Mouse (Mus musculus) embryo, embryonic 9.5 days (tissue): ENCODE measurements around the gene Ttbk2.

Source experiments
- DNase-seq: peaks from one replicate; pipeline ENCODE4 v3.0.0-alpha.2; 2017; ENCODE audit errors: extremely low spot score

The Ttbk2 gene

DNA sequence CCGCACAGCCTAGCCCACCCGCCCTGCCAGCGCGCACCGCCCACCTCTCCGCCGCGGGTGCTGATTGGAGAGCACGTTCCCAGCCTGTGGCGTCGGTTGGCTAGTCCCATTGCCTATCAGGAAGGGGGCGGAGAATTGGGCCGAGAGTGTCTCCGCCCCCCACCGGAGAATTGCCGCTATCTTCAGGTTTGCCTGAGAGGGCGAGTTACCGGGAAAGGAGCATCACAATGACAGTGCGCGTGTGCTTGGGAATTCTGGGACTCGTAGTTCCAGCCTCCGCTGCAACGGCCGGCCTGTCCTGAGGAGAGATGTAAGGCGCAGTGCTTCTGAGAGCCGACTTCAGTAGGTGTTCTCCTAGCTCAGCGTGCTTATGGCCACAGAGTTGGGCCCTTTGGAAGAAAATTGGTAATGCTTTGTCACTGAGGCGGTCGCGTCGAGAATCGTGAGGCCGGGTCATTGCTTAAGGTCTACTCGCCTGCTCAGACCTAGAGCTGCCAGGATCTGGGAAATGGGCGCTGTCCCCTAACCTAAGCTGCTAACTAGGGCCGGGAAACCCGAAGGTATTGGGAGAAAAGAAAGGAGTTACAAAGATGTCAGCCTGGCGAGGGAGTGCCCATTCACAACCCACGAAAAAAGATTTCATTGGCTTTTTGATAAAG lies at the start of gene Ttbk2:
Ttbk2 (minus strand) TSS at position 181 of the 659 bp plus-strand sequence.
- peak; percentile 99 for DNase-seq

DNA sequence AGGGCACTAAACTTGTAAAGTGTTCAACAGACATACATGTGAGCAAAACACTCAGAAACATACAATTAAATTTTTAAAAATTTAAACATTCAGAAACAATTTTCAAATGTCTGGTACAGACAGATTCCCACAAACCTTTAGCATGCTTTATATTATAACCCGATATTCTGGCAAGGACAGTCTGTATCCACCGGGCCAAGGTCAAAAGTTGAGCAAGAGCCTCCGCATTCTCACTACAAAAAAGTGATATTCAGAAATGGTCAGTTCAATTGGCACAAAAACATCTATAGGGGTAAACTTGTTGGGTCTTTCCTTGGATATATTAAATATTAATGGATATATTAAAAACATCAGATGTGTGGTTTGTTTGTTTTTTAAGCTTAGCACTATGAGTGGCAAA lies 46.0 kb upstream of the Ttbk2 start:
- no peak for DNase-seq

DNA sequence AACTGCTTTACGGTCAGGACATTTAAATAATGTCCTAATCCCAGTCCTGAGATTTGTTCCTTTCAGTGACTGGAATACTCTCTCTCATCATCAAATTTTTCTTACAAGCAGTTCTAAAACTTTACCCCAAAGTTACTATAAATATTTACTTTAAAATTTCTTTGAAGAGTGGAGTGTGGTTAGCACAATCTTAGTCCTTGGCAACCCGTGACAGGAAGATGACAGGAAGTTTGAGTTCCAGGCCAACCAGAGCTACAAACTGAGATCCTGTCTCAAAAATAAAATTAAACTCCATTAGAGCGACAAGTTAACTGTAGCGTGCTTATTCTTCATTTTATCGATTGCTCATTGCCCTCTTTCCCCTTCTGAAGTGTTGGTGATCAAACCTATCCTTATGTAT lies 37.2 kb upstream of the Ttbk2 start:
- no peak for DNase-seq

DNA sequence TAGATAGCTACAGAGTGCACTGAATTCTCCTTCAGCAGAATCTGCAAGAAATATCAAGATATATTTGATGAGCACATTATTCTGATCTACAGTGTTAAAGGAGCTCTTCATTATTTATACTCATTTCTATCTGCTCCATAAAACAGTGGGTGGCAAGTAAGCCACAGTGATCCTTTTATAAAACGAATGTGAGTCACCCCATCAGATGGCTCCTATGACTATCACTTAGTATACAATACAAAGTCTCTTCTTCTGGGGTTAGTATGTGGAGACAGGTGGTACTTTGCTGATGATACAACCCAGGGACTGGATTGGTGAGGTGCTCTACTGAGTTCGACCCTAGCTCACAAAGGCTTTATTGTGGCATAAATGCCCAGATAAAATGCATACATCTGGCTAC lies 22.8 kb upstream of the Ttbk2 start:
- no peak for DNase-seq

GRCm38 (mm10) chr2:120871447-120872336 lies 21.3 kb upstream of the Ttbk2 start:
- DNase-seq: no peak

- no peak for DNase-seq
Measured at GRCm38 (mm10) chr2:120867336-120867735, 16.9 kb upstream of the Ttbk2 start.

GRCm38 (mm10) chr2:120866561-120866960 lies 16.2 kb upstream of the Ttbk2 start:
- DNase-seq: peak; percentile 17

DNA sequence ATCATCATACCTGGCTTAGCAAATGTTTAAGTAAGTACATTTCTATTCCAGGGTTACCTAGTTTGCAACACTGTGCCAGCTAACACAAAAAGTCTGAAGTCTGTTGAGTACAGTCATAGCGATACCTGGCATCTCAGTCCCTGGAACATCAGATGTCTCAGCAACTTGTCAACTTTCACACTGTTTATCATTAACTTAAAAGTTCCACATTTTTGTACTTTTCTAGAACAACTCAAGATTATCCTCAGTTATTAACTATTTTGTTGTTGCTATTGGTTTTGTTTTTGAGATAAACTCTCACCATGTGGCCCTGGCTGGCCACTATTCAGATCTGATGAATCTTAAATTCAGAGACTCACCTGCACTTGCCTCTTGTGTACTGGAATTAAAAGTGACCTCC lies 13.0 kb upstream of the Ttbk2 start:
- DNase-seq: no peak

- DNase-seq: no peak
Measured at GRCm38 (mm10) chr2:120860699-120861098, 10.3 kb upstream of the Ttbk2 start.

DNA sequence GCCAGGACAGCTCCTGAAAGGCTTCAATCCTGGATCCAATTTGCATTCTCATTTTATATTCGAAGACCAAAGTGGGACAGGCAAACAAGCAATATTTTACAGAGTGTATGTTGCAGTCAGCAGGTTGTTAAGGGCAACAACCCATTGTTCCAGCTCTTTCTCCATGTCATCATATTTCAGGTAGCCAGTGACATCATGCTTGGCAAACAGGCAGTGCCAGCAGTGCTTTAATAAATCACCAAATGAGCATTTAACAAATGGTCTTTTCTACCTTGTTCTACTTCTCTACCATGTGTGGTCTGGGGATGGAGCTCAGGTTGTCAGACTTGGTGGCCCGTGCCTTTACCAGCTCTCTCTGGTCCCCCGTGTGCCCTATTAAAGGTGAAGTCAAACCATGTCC lies 7.7 kb upstream of the Ttbk2 start:
- DNase-seq: no peak

DNA sequence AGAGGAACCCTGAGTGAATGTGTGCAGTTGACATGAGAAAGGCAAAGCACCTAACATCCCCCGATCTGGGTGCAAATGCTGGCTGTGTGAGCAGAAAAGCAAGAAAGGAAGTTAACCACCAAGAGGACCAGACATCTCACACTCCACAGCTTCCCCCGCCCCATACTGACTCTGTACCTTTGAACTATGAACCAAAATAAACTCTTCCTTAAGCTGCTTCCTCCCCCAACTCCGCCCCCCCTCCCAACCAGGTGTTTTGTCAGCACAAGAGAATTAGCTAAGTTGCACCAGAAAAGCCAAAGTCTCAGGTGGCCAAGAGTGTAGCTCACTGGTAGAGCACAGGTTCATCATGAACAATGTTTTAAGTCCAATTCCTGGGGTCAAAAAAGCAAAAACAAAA lies 2.7 kb upstream of the Ttbk2 start:
- DNase-seq: no peak

DNA sequence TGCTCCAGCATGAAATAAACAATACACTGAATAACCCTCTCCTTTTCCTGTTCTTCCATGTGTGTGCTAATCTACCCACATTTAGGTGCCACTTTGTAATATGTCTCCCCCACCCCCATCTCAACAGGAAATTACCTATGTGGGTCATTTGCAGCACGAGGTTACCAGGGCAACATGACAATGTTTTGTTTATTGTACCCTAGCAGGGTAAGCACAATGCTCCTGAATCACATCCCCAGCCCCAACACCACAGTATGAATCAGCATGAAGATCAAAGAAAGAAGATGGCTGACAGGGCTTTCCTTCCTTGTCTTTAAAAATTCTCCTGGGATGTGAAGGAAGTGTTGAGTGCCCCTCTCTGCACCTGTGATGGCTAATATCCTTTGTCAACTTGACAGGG lies 2.2 kb upstream of the Ttbk2 start:
- no peak for DNase-seq

- DNase-seq: peak; percentile 58
Measured at GRCm38 (mm10) chr2:120849449-120850423, 668 bp downstream of the Ttbk2 start, which contains the start of gene Cdan1. Gene Cdan1, minus strand, starts transcription at chr2:120850128.

GRCm38 (mm10) chr2:120845280-120845679 lies 5.1 kb downstream of the Ttbk2 start:
- DNase-seq: no peak

DNA sequence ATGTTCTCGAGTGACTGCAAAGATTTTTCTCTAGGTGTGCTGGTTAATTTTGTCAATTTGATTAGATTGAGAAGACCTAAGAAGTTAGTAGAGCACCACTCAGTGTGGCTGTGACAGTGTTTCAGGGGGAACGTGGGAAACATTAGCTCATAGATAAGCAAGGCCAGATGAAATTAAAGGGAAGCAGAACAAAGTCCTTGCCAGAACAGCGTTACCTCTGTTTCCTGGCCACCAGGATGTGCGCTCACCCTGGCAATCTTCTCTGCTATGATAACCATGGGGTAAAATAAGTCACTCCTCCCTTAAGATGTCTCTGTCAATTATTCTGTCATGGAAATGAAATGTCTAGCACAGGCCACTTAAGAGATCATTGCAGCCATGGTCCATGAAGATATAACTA lies 6.4 kb downstream of the Ttbk2 start:
- no peak for DNase-seq

DNA sequence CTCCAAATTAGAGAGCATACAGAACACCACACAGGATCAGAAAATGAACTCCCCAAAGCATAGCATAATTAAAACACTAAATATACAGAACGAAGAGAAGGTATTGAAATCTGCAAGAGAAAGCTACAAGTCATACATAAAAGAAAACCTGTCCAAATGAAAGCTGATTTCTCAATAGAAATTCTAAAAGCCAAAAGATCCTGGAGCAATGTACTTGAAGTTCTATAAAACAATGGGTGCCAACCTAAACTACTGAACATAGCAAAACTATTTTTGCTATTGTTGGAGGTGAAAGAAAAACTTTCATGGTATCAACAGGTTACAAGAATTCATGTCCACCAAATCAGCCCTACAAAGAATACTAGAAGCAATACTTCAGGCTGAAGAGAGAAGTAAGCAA lies 9.2 kb downstream of the Ttbk2 start:
- DNase-seq: no peak

DNA sequence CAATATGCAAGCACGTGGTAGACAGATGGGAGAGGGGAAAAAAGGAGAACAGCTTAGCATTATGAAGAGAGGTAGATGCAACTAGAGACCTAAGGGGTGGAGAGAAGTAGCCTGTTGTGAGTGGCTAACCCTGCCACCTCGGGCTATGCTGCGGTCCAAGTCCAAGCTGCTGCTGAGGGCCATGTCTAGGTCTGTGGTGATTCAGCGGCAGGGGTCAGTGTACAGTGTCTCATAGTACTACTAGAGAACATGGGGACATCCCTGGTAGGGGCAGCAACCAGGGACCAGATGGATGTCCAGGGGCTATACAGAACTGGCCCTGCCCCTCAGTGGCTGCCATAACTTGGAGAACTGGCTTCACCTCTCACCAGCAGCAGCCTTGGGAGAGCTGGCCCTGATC lies 15.2 kb downstream of the Ttbk2 start:
- no peak for DNase-seq

DNA sequence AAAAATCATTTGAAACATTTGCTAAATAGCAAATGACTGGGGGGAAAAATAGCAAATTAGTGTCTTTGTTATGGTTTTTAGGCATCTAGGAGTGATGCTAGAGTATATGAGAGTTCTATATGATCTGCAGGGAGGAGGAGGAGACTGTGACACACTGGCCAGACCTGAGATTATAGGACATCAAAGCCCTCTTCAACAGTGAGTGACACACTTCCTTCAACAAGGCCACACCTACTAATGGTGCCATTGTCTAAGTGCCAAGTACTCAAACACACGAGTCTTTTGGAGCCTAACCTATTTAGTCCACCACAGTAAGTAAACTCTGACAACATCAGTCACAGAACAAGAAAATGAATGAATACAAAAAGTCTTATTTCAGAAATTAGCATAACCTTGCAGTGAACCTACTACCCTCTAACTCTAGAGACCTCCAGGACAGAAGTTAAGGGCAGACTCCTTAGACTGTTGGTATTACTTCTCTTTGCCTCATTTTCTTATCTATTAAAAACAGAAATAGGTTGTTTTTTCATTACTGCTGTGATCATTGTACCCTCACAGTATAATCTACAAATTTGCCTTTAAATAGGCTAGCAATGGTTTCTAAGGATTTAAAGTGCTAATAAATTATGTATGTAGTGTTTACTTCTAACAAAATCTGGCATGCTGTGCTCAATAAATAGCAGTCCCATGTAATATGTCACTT lies 23.3 kb downstream of the Ttbk2 start:
- DNase-seq: no peak

DNA sequence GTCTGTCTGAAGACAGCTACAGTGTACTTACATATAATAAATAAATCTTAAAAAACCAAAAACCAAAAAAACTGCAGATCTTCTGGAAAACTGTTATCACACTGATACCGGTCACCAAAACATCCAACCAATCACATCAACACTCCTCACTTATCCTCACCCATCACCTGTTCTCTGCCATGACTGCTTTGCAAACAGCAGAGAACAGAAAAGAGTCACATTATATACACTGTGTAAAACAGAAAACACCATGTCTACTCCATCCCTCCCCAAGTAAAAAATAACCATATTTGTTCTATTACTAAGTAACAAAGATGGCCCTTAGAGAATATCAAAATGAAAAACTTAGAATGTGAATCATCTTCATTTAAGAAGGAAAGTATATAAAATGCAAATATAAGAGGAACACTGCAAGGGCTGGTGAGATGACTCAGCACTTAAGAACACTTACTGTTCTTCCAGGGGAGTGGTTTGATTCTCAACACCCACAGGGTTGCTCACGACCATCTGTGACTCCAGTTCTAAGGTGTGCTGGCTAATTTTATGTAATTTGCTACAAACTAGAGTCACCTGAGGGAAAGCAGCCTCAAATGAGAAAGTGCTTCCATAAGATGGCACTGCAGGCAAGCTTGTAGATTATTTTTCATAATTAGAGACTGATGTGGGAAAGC lies 80.0 kb downstream of the Ttbk2 start:
- no peak for DNase-seq

GRCm38 (mm10) chr2:120761922-120762321 lies 88.5 kb downstream of the Ttbk2 start:
- no peak for DNase-seq

DNA sequence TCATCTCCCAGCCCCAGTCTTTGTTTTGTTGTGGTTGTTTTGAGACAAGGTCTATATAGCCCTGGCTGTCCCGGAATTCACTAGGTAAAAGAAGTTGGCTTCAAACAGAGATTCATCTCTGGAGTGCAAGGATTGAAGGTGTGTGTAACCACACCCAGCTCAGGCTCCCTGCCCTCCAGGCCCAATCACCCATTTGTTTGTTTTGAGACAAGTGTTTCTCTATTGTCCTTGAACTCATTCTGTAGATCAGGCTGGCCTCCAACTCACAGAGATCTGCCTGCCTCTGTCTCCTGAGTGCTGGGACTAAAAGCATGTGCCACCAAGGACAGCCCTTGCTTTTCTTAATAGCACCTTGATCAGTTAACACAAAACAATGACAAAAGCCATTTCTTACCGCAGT lies 102.4 kb downstream of the Ttbk2 start:
- DNase-seq: no peak
